Mouse (Mus musculus) midbrain, embryonic 12.5 days (tissue): Measurements from ENCODE around the gene Srbd1. TPM values are rescaled to one million over a fixed set of nuclear protein-coding genes. Genes with fewer than 3 reads are reported as not detected.

ENCODE experiments used
- ATAC-seq: fragments of 200-750 bp; cut with Nextera tagmentation; 2 replicates; pipeline ENCODE4 v1.8.0; 2017; ENCODE audit warnings: low read depth, moderate TSS enrichment, moderate library complexity; ENCODE audit not compliant: low FRiP score
- H3K27ac ChIP-seq: fragments of 300-500 bp; sonication (generic); replicated peaks from 2 replicates; pipeline ENCODE4 v1.5.1; 2016; ENCODE audit warnings: mild to moderate bottlenecking
- H3K27me3 ChIP-seq: fragments of 300-500 bp; sonication (generic); 2 replicates; pipeline ENCODE4 v1.6.1; 2016; ENCODE audit warnings: mild to moderate bottlenecking
- H3K36me3 ChIP-seq: fragments of 300-500 bp; sonication (generic); 2 replicates; pipeline ENCODE4 v1.6.1; 2016
- H3K4me1 ChIP-seq: fragments of 300-500 bp; sonication (generic); 2 replicates; pipeline ENCODE4 v1.6.1; 2016
- H3K4me2 ChIP-seq: fragments of 300-500 bp; sonication (generic); replicated peaks from 2 replicates; pipeline ENCODE4 v1.6.1; 2016; ENCODE audit warnings: mild to moderate bottlenecking, moderate library complexity
- H3K4me3 ChIP-seq: fragments of 300-500 bp; sonication (generic); 2 replicates; pipeline ENCODE4 v1.5.1; 2016; ENCODE audit warnings: mild to moderate bottlenecking
- H3K9ac ChIP-seq: fragments of 300-500 bp; sonication (generic); replicated peaks from 2 replicates; pipeline ENCODE4 v1.6.1; 2016; ENCODE audit warnings: mild to moderate bottlenecking, moderate library complexity
- H3K9me3 ChIP-seq: fragments of 300-500 bp; sonication (generic); 2 replicates; pipeline ENCODE4 v1.6.1; 2016; ENCODE audit warnings: mild to moderate bottlenecking
- WGBS: fragments of 180-500 bp; shearing (Covaris S2); methylation state at CpG from one replicate; pipeline ENCODE4 v1.1.7; 2016; 5-methylcytosine and 5-hydroxymethylcytosine counted together
- polyA plus RNA-seq: library from polyadenylated mRNA; unstranded; fragments of >200 nt; fragmentation: Nextera tagmentation; extraction: Ambion mirVana; gene quantifications from 2 replicates; pipeline ENCODE4 v1.2.1, GENCODE M21; 2016

Srbd1 gene
- polyA plus RNA-seq, 1 experiment from 2014 or later = 22.9 TPM

DNA sequence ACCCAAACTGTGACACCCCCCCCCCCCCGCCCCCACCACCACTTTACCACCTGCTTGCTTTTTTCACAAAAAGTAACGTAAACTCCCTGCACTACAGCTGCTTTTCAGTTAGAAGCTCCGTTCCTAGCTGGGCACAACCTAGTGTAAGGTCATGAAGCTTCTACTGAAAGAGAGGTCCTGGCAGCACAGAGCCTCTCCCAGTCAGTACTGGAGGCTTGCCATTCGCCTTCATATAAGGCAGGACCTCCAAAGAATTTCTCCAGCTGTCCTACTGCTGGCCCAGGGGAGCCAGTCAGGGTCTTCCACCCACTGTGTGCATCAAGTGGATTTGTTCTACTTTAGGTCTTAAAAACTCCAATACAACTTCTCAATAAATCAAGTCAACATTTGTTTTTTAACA lies 149.9 kb downstream of the Srbd1 start:
- Histone ChIP-seq H3K9ac (no peak overlapping the region), H3K9me3 (no peaks in the 10 kb centered on the region), H3K4me3 (no peak overlapping the region), H3K4me1 (no peaks in the 10 kb centered on the region), H3K36me3 (peaks cover 23% of the 10 kb centered on the region), H3K4me2 (no peak overlapping the region), H3K27ac (no peak overlapping the region), H3K27me3 (no peaks in the 10 kb centered on the region)
- ATAC-seq = no peak
- WGBS = 94% methylated on average over 4 of the region's 4 CpGs

DNA sequence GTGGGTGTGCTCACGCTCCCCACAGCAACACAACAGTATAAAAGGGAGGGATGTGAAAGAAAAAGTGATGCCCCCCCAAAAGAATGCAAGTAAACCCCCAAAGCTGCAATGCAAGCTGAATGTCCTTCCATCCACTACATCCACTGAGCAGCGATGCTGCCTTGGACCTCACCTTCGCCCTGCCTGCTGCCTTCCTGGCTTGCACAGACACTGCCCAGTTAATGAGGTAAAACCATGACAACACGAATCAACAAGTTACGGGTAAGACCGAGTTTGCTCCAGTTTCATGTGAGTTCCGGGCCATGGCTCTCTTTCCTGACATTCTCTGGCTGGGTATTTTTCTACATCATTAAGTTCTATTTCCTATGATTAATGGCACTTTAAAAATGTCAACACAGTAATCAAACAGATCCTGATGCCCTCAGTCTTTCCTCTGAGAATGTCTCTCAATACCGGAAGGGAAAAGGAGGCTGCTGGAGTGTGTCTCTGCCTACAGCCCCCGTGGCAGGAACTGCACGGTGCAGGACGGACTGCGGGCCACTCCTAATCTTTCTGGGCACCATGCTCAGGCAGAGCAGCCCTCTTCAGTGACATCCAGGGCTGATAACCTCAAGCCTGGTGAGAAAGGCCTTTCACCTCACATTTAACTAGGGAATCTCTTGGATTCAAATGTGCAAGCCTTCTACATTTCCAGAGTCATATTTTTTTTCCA lies 155.8 kb downstream of the Srbd1 start:
- Histone ChIP-seq H3K9me3 (no peaks in the 10 kb centered on the region), H3K4me2 (no peak overlapping the region), H3K27ac (no peak overlapping the region), H3K27me3 (no peaks in the 10 kb centered on the region), H3K4me1 (no peaks in the 10 kb centered on the region), H3K36me3 (peaks cover 7% of the 10 kb centered on the region; the same call in 1 of the 2 replicates), H3K9ac (no peak overlapping the region), H3K4me3 (no peak overlapping the region)
- no peak for ATAC-seq
- 90% methylated on average over 12 of the region's 12 CpGs for WGBS

DNA sequence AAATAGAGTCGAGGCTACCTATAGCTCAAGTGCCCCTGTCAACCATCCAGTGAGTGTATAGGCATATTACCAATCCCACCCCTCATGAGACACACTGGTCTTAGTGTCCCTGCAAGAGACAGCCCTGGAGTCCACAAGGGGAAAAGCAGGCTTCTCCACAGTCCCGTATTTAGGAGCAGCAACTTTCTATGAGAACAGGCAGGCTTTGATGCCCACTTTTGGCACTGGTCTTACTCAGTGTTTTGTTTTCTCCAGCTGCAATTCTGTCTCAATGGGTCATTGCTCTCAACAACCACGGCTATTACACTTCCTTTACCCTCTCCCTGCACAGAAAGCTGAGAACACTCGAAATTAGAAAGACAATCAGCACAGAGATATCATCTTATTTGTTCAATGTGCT lies 157.4 kb downstream of the Srbd1 start:
- 74% methylated on average over 4 of the region's 4 CpGs for WGBS
- no peak for ATAC-seq

DNA sequence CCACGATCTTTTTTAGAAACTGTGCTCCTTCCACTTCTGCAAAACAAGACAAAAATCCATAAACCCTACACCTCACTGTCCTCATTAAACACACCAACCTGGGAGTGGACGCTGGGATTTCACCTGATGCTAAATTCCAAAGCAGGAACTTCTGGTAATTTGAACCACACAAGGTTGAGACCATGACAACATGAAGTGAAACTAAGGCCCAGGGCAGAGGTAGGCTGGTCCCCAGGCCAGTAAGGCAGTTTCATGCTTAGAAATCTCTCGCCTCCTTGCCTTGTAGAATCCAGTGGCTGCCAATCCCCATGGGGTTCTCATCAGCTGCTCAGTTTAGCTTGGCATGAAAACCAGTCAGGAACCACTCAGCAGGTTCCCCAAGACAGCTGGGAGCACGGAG lies 158.4 kb downstream of the Srbd1 start:
- no peaks in the 10 kb centered on the region for H3K27me3 ChIP-seq
- H3K27ac ChIP-seq = no peak overlapping the region
- no peak for ATAC-seq
- H3K36me3 ChIP-seq = peaks cover 7% of the 10 kb centered on the region; the same call in 1 of the 2 replicates
- WGBS = 87% methylated on average over 4 of the region's 4 CpGs
- H3K4me1 ChIP-seq = no peaks in the 10 kb centered on the region
- H3K4me2 ChIP-seq = no peak overlapping the region
- no peaks in the 10 kb centered on the region for H3K9me3 ChIP-seq
- H3K9ac ChIP-seq = no peak overlapping the region
- no peak overlapping the region for H3K4me3 ChIP-seq

More for the DNA sequence above, 157.4 kb downstream of the Srbd1 start:
- H3K4me1 ChIP-seq = no peaks in the 10 kb centered on the region
- H3K9me3 ChIP-seq = no peaks in the 10 kb centered on the region
- no peak overlapping the region for H3K27ac ChIP-seq
- no peak overlapping the region for H3K4me2 ChIP-seq
- no peak overlapping the region for H3K9ac ChIP-seq
- peaks cover 7% of the 10 kb centered on the region; the same call in 1 of the 2 replicates for H3K36me3 ChIP-seq
- no peak overlapping the region for H3K4me3 ChIP-seq
- H3K27me3 ChIP-seq = no peaks in the 10 kb centered on the region

DNA sequence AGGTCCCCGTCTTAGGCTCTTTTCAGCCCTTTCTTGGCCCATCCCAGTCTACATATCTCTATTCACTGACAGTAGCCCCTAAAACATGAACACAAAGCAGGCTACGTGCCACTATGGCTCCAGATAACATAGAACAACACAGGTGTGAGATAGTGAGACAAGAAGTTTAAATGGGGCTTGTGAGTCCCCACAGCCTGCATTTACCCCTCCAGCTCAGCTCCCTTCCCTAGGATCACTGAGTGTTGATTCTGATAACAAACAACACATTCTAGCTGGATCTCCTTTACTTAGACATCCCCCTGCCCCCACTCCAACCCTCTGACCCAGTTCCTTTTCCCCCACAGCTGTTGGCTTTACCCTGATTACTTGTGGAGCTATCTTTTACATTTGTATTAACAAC lies 158.8 kb downstream of the Srbd1 start:
- no peak overlapping the region for H3K4me3 ChIP-seq
- no peaks in the 10 kb centered on the region for H3K27me3 ChIP-seq
- H3K27ac ChIP-seq = no peak overlapping the region
- H3K4me1 ChIP-seq = no peaks in the 10 kb centered on the region
- no peaks in the 10 kb centered on the region for H3K9me3 ChIP-seq
- H3K4me2 ChIP-seq = no peak overlapping the region
- no peak overlapping the region for H3K9ac ChIP-seq
- 94% methylated on average over 2 of the region's 2 CpGs for WGBS
- peaks cover 7% of the 10 kb centered on the region; the same call in 1 of the 2 replicates for H3K36me3 ChIP-seq
- no peak for ATAC-seq

DNA sequence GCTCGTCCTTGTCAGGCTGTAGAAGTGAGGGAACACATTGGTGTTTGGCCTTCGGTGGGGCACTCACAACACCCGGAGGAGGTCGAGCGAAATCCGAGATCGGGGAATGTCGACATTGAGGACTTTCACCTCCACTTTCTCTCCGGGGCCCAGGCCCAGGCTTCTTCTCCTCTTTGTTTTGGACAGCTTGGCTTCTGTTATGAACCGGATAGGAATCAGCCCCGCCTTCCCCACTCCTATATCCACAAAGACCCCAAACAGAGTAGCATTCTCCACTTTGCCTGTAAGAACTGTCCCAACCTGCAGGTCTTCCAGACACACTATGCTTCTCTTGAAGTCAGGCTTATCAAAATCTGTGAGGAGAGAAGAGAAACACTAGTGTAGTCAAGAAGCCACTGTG lies 159.8 kb downstream of the Srbd1 start:
- Histone ChIP-seq H3K9me3 (no peaks in the 10 kb centered on the region), H3K27ac (no peak overlapping the region), H3K4me3 (no peak overlapping the region), H3K4me1 (no peaks in the 10 kb centered on the region), H3K9ac (no peak overlapping the region), H3K4me2 (no peak overlapping the region), H3K27me3 (no peaks in the 10 kb centered on the region), H3K36me3 (peaks cover 7% of the 10 kb centered on the region; the same call in 1 of the 2 replicates)
- no peak for ATAC-seq
- WGBS = 87% methylated on average over 11 of the region's 11 CpGs

DNA sequence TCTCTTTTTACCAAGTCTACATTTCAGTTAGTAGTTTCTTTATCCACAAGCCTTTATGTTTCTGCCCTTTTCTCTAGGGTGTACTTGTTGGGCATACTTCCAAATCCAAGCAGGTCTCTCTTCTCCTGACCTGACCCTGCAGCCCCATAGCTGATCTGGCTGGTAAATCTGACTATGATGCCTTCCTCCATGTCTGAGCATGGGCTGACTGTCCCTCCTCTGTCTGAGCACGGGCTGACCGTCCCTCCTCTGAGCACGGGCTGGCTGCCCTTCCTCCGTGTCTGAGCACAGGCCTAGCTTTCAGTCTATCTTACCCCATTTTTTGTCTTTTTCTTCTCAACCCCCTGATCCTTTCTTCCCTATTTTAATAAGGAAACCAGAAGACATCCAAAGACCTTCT lies 162.7 kb downstream of the Srbd1 start:
- 95% methylated on average over 4 of the region's 4 CpGs for WGBS
- no peaks in the 10 kb centered on the region for H3K9me3 ChIP-seq
- ATAC-seq = no peak
- H3K27me3 ChIP-seq = no peaks in the 10 kb centered on the region
- no peak overlapping the region for H3K4me2 ChIP-seq
- H3K27ac ChIP-seq = no peak overlapping the region
- H3K4me3 ChIP-seq = no peak overlapping the region
- no peak overlapping the region for H3K9ac ChIP-seq
- H3K4me1 ChIP-seq = no peaks in the 10 kb centered on the region
- no peaks in the 10 kb centered on the region for H3K36me3 ChIP-seq

DNA sequence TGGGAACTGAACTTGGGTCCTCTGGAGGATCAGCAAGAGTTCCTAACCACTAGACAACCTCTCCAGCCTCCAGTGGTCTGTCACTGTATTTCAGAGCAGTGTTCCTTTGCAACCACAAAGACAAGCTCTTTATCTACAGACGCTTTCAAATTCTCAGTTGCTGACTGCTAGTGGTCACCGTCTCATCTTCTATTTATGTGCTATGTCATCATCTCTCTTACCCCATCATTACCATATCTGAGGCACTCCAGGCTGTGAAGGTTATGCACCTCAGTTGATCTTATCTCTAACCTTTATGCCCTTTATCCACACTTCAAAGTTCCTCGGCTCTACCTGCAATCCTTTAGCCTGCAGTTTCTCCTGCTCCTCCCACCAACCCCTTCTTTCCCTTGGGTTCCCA lies 163.1 kb downstream of the Srbd1 start:
- ATAC-seq = no peak

DNA sequence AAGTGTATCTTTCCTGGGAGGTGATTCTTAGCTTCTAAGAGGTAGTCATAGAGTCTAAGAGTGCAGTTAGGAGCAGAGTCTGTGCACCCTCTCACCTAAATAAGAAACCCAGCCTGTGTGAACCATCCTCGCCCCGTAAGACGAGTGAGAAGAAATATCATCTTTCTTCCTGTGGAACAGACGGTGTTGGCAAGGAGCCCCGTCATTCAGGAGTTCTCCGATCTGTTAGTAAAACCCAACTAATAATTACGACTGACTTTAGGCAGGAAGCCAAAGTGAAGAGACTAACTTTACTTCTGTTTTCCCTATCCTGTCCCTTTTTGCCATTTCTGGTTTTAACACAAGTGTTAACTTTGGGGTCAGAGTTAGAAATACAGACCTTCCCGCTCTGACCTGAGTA lies 166.1 kb downstream of the Srbd1 start:
- H3K9me3 ChIP-seq = no peaks in the 10 kb centered on the region
- H3K27ac ChIP-seq = no peak overlapping the region
- no peaks in the 10 kb centered on the region for H3K27me3 ChIP-seq
- H3K4me3 ChIP-seq = no peak overlapping the region
- WGBS = 83% methylated on average over 8 of the region's 8 CpGs
- H3K4me1 ChIP-seq = 0 out of 2 replicates have a peak, but pooled peaks cover 2% of the 10 kb centered on the region
- H3K9ac ChIP-seq = no peak overlapping the region
- no peak overlapping the region for H3K4me2 ChIP-seq
- no peak for ATAC-seq
- no peaks in the 10 kb centered on the region for H3K36me3 ChIP-seq

More for the DNA sequence above, 163.1 kb downstream of the Srbd1 start:
- H3K9me3 ChIP-seq = no peaks in the 10 kb centered on the region
- H3K36me3 ChIP-seq = no peaks in the 10 kb centered on the region
- no peak overlapping the region for H3K4me2 ChIP-seq
- H3K4me1 ChIP-seq = no peaks in the 10 kb centered on the region
- H3K27me3 ChIP-seq = no peaks in the 10 kb centered on the region
- WGBS = 94% methylated on average over 3 of the region's 3 CpGs
- H3K27ac ChIP-seq = no peak overlapping the region
- H3K9ac ChIP-seq = no peak overlapping the region
- no peak overlapping the region for H3K4me3 ChIP-seq

DNA sequence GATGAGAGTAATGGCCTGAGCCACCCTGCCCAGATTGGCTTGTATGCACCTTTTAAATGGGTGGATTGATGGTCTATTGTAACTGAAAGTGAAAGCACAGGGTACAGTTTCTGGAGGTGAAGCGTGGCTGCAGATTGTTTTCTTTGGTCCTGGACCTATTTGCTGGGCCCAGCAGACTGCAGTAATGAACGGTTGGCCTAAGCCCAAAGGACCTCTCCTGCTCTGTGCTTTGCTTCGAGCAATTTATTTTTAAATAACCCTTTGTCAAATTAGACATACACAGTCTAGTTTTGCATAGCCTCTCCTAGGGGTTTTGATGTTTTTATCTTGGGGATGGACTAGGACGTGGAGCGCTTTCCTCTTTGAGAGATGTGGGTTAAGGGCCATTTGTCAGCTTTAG lies 169.9 kb downstream of the Srbd1 start:
- Histone ChIP-seq H3K27ac (no peak overlapping the region), H3K9me3 (no peaks in the 10 kb centered on the region), H3K27me3 (no peaks in the 10 kb centered on the region), H3K9ac (no peak overlapping the region), H3K4me3 (no peak overlapping the region), H3K4me1 (0 out of 2 replicates have a peak, but pooled peaks cover 9% of the 10 kb centered on the region), H3K4me2 (no peak overlapping the region), H3K36me3 (no peaks in the 10 kb centered on the region)
- no peak for ATAC-seq
- WGBS = 73% methylated on average over 5 of the region's 5 CpGs

DNA sequence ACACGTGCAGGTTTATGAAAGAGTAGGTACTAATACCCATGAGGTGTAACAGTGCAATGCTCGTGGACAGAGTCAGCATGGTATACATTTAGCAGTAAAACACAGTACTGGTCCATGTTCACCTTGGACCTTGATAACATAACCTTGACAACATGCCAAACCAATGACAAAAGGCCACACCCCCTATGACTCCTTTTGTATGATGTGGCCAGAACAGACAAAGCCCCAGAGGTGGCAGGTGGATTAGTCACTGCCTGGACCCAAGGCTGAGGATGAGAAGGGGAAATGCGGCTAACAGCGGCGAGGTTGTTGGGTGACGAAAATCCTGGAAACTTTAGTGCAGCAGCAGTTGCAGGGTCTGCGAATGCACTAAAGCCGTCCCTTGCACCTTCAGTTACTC lies 170.4 kb downstream of the Srbd1 start:
- Histone ChIP-seq H3K36me3 (no peaks in the 10 kb centered on the region), H3K4me1 (0 out of 2 replicates have a peak, but pooled peaks cover 9% of the 10 kb centered on the region), H3K27ac (no peak overlapping the region), H3K27me3 (no peaks in the 10 kb centered on the region), H3K9ac (no peak overlapping the region), H3K4me2 (no peak overlapping the region), H3K4me3 (no peak overlapping the region), H3K9me3 (no peaks in the 10 kb centered on the region)
- WGBS = 92% methylated on average over 8 of the region's 8 CpGs
- ATAC-seq = no peak

DNA sequence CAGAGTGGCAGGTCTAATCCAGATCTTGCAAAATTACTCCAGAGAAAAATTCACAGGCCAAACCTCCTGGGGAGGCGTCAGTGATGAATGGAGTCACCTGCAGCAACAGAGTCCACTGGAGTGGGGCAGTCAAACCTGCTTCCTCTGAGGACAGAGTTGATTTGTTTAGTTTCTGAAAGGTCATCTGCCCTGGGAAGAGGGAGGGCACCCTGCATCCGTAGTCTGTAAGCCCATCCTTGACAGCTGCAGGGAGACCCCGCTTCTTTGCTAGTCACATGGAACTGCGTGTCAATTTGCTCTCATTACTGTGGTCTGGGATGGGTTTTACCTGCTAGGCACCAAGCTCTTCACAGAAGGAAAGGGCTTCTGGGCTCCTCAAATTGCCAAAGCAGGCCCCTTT lies 173.9 kb downstream of the Srbd1 start:
- Histone ChIP-seq H3K27me3 (no peaks in the 10 kb centered on the region), H3K36me3 (no peaks in the 10 kb centered on the region), H3K4me2 (no peak overlapping the region), H3K9me3 (no peaks in the 10 kb centered on the region), H3K4me3 (no peak overlapping the region), H3K9ac (no peak overlapping the region), H3K27ac (no peak overlapping the region), H3K4me1 (0 out of 2 replicates have a peak, but pooled peaks cover 9% of the 10 kb centered on the region)
- no peak for ATAC-seq
- 44% methylated on average over 4 of the region's 4 CpGs for WGBS

DNA sequence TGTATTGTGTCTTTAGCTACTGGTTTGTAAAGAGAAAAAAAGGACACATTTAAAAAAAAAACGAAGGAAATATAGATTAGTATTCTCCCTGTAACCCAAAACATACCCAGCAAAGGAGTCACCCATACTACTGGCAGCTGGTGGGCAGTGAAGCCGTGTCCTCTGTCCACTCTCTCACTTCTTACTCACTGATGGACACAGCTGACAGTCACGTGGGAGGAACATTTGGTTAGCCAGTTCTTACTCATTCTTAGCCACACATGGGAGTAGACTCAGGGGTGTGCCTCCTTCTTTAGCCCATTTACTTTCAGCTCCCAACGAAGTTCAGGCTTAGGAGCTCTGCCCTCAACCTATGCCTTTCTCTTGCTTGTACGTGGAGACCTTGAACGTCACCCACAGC lies 183.3 kb downstream of the Srbd1 start:
- no peak overlapping the region for H3K9ac ChIP-seq
- H3K36me3 ChIP-seq = no peaks in the 10 kb centered on the region
- WGBS = 63% methylated on average over 6 of the region's 6 CpGs
- H3K27ac ChIP-seq = no peak overlapping the region
- ATAC-seq = no peak
- no peaks in the 10 kb centered on the region for H3K27me3 ChIP-seq
- no peak overlapping the region for H3K4me2 ChIP-seq
- H3K4me3 ChIP-seq = no peak overlapping the region
- H3K9me3 ChIP-seq = no peaks in the 10 kb centered on the region
- peaks cover 4% of the 10 kb centered on the region; the same call in 1 of the 2 replicates for H3K4me1 ChIP-seq
